In genomic region chr11:77849151-77849550, GRCm38 (mm10) we compare ENCODE assay signal across 13 mouse cellular contexts. TPM values are rescaled to one million over a fixed set of nuclear protein-coding genes. Genes with fewer than 3 reads are reported as not detected.
DNase-seq lines count a peak whose midpoint lies in the region; ATAC-seq and TF ChIP-seq lines count a peak whose summit lies in the region.
"Had no signal": no experiment of that assay in that cellular context is flagged by ENCODE, and none has a peak within 500 bp of the region (broad histone marks: within the 10 kb centered on the region; RNA-seq: fewer than 3 reads in every experiment).

No protein-coding gene starts in this region.

- H3K27ac ChIP-seq in forebrain, embryonic 16.5 days (ENCODE audit: low read length), result peak overlapping the region; percentile 3; the same call in 1 of the 2 replicates
- H3K27ac ChIP-seq in forebrain, embryonic 11.5 days (ENCODE audit: low read depth, low read length), result no peak overlapping the region
- H3K27ac ChIP-seq in limb, embryonic 15.5 days, result peak overlapping the region; percentile 13; the same call in 1 of the 2 replicates
- no peak overlapping the region for H3K27ac ChIP-seq in limb, embryonic 10.5 days
- peak overlapping the region; percentile 54 for H3K27ac ChIP-seq in hindbrain, embryonic 15.5 days (replicated peaks)
- H3K27ac ChIP-seq in stomach, postnatal 0 days (replicated peaks), result no peak overlapping the region
- H3K27ac ChIP-seq: liver, embryonic 12.5 days; lung, embryonic 15.5 days had no signal

- H3K9ac ChIP-seq in forebrain, embryonic 16.5 days (replicated peaks; ENCODE audit: low read depth, low read length), result no peak overlapping the region
- H3K9ac ChIP-seq in forebrain, embryonic 11.5 days (ENCODE audit: low read length), result no peak overlapping the region
- no peak overlapping the region for H3K9ac ChIP-seq in limb, embryonic 15.5 days
- H3K9ac ChIP-seq in hindbrain, embryonic 15.5 days, result no peak overlapping the region
- H3K9ac ChIP-seq in stomach, postnatal 0 days (ENCODE audit: low read length), result no peak overlapping the region
- H3K9ac ChIP-seq: liver, embryonic 12.5 days; lung, embryonic 15.5 days had no signal

- ATAC-seq in forebrain, embryonic 16.5 days, result no peak
- no peak for ATAC-seq in forebrain, embryonic 11.5 days (replicated peaks; ENCODE audit: low FRiP score)
- no peak for ATAC-seq in limb, embryonic 15.5 days (ENCODE audit: insufficient number of reproducible peaks, low FRiP score, low TSS enrichment, low read depth)
- ATAC-seq in hindbrain, embryonic 15.5 days (ENCODE audit: low FRiP score, low read depth), result no peak
- no peak for ATAC-seq in stomach, postnatal 0 days (ENCODE audit: low FRiP score, low TSS enrichment)
- no peak for ATAC-seq in monocyte, adult 5-6 weeks (replicated peaks; ENCODE audit: insufficient number of reproducible peaks, low FRiP score, low TSS enrichment, poor library complexity, severe bottlenecking)
- ATAC-seq: intestine, embryonic 16.5 days; liver, embryonic 12.5 days had no signal

- H3K27me3 ChIP-seq in forebrain, embryonic 16.5 days (replicated peaks; ENCODE audit: control insufficient read depth, insufficient read depth, low read length), result no peaks in the 10 kb centered on the region
- H3K27me3 ChIP-seq in forebrain, embryonic 11.5 days (ENCODE audit: control insufficient read depth, insufficient read depth, low read length), result no peaks in the 10 kb centered on the region
- no peaks in the 10 kb centered on the region for H3K27me3 ChIP-seq in limb, embryonic 15.5 days
- H3K27me3 ChIP-seq in limb, embryonic 10.5 days (ENCODE audit: low read depth, poor library complexity, severe bottlenecking), result peaks cover 97% of the 10 kb centered on the region
- no peaks in the 10 kb centered on the region for H3K27me3 ChIP-seq in hindbrain, embryonic 15.5 days
- no peaks in the 10 kb centered on the region for H3K27me3 ChIP-seq in stomach, postnatal 0 days (ENCODE audit: control insufficient read depth, insufficient read depth, low read length)
- H3K27me3 ChIP-seq: liver, embryonic 12.5 days; lung, embryonic 15.5 days had no signal

- TF ChIP-seq EP300 in stomach, postnatal 0 days (optimal IDR thresholded peaks at IDR 0.05), result no peak

- TF ChIP-seq CTCF in stomach, postnatal 0 days (IDR thresholded peaks at IDR 0.05; ENCODE audit: low read depth), result peak; percentile 37

- H3K4me1 ChIP-seq in forebrain, embryonic 16.5 days (replicated peaks; ENCODE audit: control insufficient read depth, insufficient read depth, low read length), result peaks cover 50% of the 10 kb centered on the region
- peaks cover 19% of the 10 kb centered on the region for H3K4me1 ChIP-seq in forebrain, embryonic 11.5 days (replicated peaks; ENCODE audit: control insufficient read depth, insufficient read depth, low read length)
- peaks cover 22% of the 10 kb centered on the region for H3K4me1 ChIP-seq in limb, embryonic 15.5 days
- H3K4me1 ChIP-seq in limb, embryonic 10.5 days, result peaks cover 39% of the 10 kb centered on the region
- peaks cover 60% of the 10 kb centered on the region for H3K4me1 ChIP-seq in hindbrain, embryonic 15.5 days (replicated peaks)
- no peaks in the 10 kb centered on the region for H3K4me1 ChIP-seq in stomach, postnatal 0 days (replicated peaks; ENCODE audit: control insufficient read depth, insufficient read depth)
- H3K4me1 ChIP-seq: lung, embryonic 15.5 days had no signal

- H3K4me2 ChIP-seq in forebrain, embryonic 16.5 days (ENCODE audit: low read length), result no peak overlapping the region
- H3K4me2 ChIP-seq in forebrain, embryonic 11.5 days (ENCODE audit: low read depth, low read length, severe bottlenecking), result no peak overlapping the region
- H3K4me2 ChIP-seq in limb, embryonic 15.5 days, result no peak overlapping the region
- H3K4me2 ChIP-seq in hindbrain, embryonic 15.5 days, result no peak overlapping the region
- H3K4me2 ChIP-seq in stomach, postnatal 0 days (replicated peaks; ENCODE audit: low read depth), result no peak overlapping the region
- H3K4me2 ChIP-seq: liver, embryonic 12.5 days; lung, embryonic 15.5 days had no signal

- 71% methylated on average over 7 of the region's 7 CpGs for WGBS in forebrain, embryonic 16.5 days
- 76% methylated on average over 7 of the region's 7 CpGs for WGBS in forebrain, embryonic 11.5 days
- 70% methylated on average over 7 of the region's 7 CpGs for WGBS in limb, embryonic 15.5 days
- WGBS in limb, embryonic 10.5 days, result 79% methylated on average over 7 of the region's 7 CpGs
- 79% methylated on average over 7 of the region's 7 CpGs for WGBS in hindbrain, embryonic 15.5 days
- 69% methylated on average over 7 of the region's 7 CpGs for WGBS in stomach, postnatal 0 days

- no peak overlapping the region for H3K4me3 ChIP-seq in forebrain, embryonic 16.5 days (replicated peaks; ENCODE audit: low read length)
- H3K4me3 ChIP-seq in forebrain, embryonic 11.5 days (ENCODE audit: low read depth, low read length), result no peak overlapping the region
- no peak overlapping the region for H3K4me3 ChIP-seq in limb, embryonic 15.5 days
- no peak overlapping the region for H3K4me3 ChIP-seq in limb, embryonic 10.5 days
- no peak overlapping the region for H3K4me3 ChIP-seq in hindbrain, embryonic 15.5 days
- H3K4me3 ChIP-seq in stomach, postnatal 0 days (ENCODE audit: low read depth, low read length), result no peak overlapping the region
- H3K4me3 ChIP-seq: liver, embryonic 12.5 days; lung, embryonic 15.5 days had no signal

- no peaks in the 10 kb centered on the region for H3K9me3 ChIP-seq in forebrain, embryonic 16.5 days (ENCODE audit: control insufficient read depth, low read length)
- no peaks in the 10 kb centered on the region for H3K9me3 ChIP-seq in forebrain, embryonic 11.5 days (ENCODE audit: control insufficient read depth, low read length)
- H3K9me3 ChIP-seq in limb, embryonic 15.5 days, result no peaks in the 10 kb centered on the region
- no peaks in the 10 kb centered on the region for H3K9me3 ChIP-seq in limb, embryonic 10.5 days (replicated peaks)
- no peaks in the 10 kb centered on the region for H3K9me3 ChIP-seq in hindbrain, embryonic 15.5 days
- H3K9me3 ChIP-seq in stomach, postnatal 0 days (ENCODE audit: control insufficient read depth, low read length), result no peaks in the 10 kb centered on the region
- H3K9me3 ChIP-seq: liver, embryonic 12.5 days; lung, embryonic 15.5 days had no signal

- peaks cover 9% of the 10 kb centered on the region for H3K36me3 ChIP-seq in forebrain, embryonic 16.5 days (ENCODE audit: control insufficient read depth, insufficient read depth)
- H3K36me3 ChIP-seq in forebrain, embryonic 11.5 days (ENCODE audit: control insufficient read depth, insufficient read depth, low read length), result peaks cover 5% of the 10 kb centered on the region; the same call in 1 of the 2 replicates
- H3K36me3 ChIP-seq in limb, embryonic 15.5 days, result peaks cover 86% of the 10 kb centered on the region
- H3K36me3 ChIP-seq in limb, embryonic 10.5 days, result peaks cover 93% of the 10 kb centered on the region
- H3K36me3 ChIP-seq in hindbrain, embryonic 15.5 days, result peaks cover 36% of the 10 kb centered on the region
- peaks cover 25% of the 10 kb centered on the region for H3K36me3 ChIP-seq in stomach, postnatal 0 days (ENCODE audit: control insufficient read depth, insufficient read depth, low read length)

- no peak for DNase-seq in forebrain, embryonic 11.5 days (ENCODE audit: low spot score)
- DNase-seq in limb, embryonic 10.5 days (ENCODE audit: low spot score), result no peak
- DNase-seq in stomach, postnatal 0 days (ENCODE audit: low spot score), result no peak
- DNase-seq in spleen, postnatal 36 days (ENCODE audit: low spot score in 2 of 2), result no peak
- DNase-seq: kidney, postnatal 10 days; right cerebral cortex, postnatal 14 days had no signal

RNA-seq across cellular contexts. Expression of gene Pipox, which starts 44.7 kb away (rescaled TPM):
- 8.6 and 12.6 TPM in 2 replicates for polyA plus RNA-seq in forebrain, embryonic 16.5 days (2015; fragmentation: Nextera tagmentation; extraction: Ambion mirVana)
- 13.6 and 16.0 TPM in 2 replicates for polyA plus RNA-seq in forebrain, embryonic 11.5 days (2014; fragmentation: Nextera tagmentation; extraction: Ambion mirVana)
- 0.74 and 0.91 TPM in 2 replicates for polyA plus RNA-seq in limb, embryonic 15.5 days (2015; fragmentation: Nextera tagmentation; extraction: Ambion mirVana)
- 0.34 and 0.48 TPM in 2 replicates for polyA plus RNA-seq in limb, embryonic 10.5 days (2016; fragmentation: Nextera tagmentation; extraction: Ambion mirVana)
- polyA plus RNA-seq in hindbrain, embryonic 15.5 days (2015; fragmentation: Nextera tagmentation; extraction: Ambion mirVana), result 5.1 and 5.6 TPM in 2 replicates
- polyA plus RNA-seq in stomach, postnatal 0 days (2015; fragmentation: Nextera tagmentation; extraction: Ambion mirVana), result 8.4 and 10.1 TPM in 2 replicates
- not detected in 3 replicates for total RNA-seq in monocyte, adult 5-6 weeks (2017)

Comparison
In these comparisons a context has a peak if more than half of its experiments do, and no peak if none do; other contexts are left out.
1. H3K27ac ChIP-seq: peak in forebrain, embryonic 16.5 days (single experiment), limb, embryonic 15.5 days (single experiment) and hindbrain, embryonic 15.5 days (single experiment); none in forebrain, embryonic 11.5 days (single experiment), limb, embryonic 10.5 days (single experiment) and stomach, postnatal 0 days (single experiment).